Mouse (Mus musculus) adrenal gland, postnatal 10 days (tissue): ENCODE data around the gene Osbpl10. TPM values are rescaled to one million over a fixed set of nuclear protein-coding genes. Genes with fewer than 3 reads are reported as not detected.

ENCODE experiments used
- DNase-seq: peaks from one replicate; pipeline ENCODE4 v3.0.0; 2021; ENCODE audit warnings: mixed read lengths
- total RNA-seq, 2 experiments: library from RNA; stranded (reverse); gene quantifications; 2 replicates each; pipeline ENCODE4 v1.2.3; 2021

Osbpl10 gene
- total RNA-seq, 2 experiments from 2014 or later: 8.1 to 8.5 TPM

DNA sequence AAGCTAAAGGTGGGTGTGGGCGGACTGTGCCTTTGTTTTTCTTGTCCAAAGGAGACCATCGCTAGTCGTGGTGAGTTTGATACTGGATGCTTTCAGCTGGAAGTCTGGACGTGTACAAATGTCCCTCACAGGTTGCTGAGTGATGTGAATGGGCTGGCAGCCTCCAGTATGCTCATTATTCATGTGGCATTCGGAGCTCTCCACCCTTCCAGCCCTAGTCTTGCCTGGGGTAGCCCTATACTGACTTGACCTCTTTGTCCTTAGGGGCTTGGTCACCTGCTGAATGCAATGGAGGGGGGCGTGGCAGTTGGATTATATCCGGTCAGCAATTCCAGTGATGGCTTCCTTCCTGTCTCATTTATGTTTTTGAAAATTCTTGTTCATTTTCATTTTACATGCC, 56.4 kb downstream of the Osbpl10 start:
- no peak for DNase-seq

DNA sequence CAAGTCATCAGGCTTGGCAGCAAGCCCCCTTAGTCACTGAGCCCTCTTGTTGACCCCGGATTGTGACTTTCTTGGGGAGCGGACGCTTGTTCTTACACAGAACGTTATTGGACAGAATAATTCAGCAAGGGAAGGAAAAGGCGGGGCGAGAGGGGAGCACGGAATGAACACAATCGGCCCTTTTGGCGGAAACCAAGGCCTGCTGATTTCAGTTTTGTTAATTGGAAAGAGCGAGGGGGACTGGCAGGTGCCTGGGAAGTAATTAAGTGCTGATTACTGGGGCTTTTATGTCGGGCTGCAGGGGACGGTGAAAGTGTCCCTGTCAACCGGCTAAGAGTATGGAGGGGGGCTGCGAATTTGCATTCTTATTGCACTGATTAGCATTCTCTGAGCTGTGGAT, 59.8 kb downstream of the Osbpl10 start:
- DNase-seq: no peak

DNA sequence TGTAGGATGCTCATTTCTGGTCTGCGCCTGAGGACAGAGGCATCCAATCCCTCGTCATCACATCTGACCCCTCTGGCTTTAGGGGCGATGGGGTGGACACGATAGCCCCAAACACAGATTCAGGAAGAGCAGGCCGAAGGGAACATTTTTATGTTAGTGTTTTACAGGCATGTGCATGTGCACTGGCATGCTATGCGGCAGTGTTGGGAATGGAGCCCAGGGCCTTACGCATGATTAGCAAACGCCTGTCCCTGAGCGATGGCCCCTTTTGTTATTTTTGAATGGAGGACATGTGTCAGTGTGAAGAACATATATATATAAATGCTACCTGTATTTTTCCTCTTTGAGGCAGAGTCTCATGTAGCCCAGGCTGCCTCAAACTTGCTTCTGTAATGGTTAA, 60.3 kb downstream of the Osbpl10 start:
- DNase-seq: no peak

DNA sequence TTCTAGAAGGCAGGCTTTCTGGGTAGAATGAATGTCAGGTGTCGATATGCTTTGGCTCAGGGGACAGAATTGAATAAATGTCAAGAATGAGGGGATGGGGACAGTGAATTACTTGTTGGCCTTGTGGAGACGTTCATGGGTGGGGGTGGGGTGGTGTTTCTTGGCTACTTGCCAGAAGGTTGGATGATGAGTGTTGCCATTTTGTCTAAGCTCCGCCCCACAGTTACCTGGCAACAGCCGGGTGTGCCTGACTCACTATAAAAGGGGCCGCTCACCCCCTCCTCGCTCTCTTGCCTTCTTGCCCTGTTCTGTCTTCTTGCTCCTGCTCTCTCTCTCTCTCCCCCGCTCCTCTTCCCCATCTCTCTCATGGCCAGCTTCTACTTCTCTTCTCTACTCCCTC, 60.9 kb downstream of the Osbpl10 start:
- DNase-seq: no peak

DNA sequence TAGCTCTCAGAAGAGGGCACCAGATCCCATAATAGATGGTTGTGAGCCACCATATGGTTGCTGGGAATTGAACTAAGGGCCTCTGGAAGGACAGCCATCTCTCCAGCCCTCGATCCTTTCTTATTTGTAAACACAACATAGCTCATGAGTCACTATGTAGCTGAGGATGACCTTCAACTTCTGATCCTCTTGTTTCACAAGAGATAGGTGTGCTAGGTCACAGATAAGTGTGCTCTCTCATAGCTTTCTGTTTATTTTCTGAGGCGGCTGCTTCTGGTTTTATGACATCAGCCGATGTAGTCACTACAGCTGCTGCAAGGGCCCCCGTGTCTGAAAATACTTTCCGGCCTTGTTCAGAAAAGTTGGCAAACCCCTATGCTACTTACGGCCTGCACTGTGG, 64.2 kb downstream of the Osbpl10 start:
- DNase-seq: no peak

DNA sequence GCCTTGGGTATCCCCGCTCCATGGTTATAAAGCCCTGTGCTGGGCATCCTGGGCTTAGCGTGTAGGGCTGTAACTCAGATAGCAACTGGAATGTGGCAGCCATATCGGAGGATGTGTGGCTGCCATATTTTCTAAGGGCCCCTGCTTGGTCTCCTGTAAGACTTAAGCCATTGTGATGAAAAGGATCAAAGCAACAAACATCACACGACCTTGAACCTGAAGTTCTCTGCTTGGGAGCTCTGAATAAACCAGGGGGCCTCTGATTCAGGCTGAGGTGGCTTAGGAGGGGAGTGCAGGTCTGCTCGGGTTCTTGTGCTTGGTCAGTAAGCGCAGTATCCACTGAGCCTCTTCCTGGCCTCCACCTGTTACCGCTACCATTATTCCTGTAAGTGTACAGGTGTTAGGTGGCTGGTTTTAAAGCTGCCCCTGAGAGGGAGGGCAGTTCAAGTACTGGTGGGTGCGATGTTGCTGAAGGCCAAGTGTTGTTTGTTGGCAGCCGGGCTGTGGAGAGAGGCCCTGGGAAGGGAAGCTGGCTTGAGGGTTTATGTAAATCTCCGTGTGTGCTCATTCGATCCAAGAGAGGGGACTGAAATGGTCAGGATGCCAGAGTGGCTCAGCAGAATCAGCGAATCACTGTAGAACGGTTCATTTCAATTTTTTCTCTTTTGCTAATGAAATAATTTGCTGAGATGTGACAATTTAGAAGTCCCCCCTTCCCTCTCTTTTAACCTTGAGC, 64.8 kb downstream of the Osbpl10 start:
- DNase-seq: no peak

DNA sequence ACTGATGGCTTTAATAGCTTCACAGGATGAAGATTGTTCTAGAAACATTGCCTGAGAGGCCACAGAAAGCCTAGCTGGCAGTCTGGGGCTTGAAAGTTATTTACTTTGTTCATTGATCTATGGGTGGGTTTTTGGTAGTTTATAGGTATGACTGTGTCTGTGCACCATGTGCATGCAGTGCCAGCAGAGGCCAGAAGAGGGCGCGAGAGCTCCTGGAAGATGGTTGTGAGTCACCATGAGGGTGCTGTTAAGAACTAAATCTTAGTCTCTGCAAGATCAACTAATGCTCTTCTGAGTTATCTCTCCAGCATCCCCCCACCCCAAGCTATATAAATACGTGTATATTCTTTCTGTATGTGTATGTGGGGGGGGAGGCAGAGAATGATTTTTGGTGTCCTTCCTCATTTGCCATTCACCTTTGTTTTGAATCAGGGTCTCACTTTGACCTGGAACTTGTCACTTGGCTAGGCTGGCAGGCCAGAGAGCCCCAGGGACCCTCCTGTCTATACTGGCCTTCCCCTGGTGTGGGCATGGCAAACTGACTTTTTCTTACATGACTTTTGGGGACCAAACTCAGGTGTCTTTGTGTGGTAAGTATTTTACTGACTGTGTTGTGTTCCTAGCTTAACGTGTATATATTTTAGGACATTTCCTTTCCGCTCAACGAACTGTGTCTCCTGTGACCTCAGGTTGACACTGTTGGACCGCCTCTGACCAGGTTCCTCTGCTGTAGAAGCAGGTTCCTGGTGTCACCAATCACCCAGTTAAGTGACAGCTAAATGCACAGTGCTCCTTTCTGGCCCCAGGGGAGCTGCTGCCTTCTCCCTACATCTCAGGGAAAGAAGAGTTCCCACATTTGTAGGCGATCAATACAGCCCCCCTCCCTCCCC, 65.8 kb downstream of the Osbpl10 start:
- no peak for DNase-seq

DNA sequence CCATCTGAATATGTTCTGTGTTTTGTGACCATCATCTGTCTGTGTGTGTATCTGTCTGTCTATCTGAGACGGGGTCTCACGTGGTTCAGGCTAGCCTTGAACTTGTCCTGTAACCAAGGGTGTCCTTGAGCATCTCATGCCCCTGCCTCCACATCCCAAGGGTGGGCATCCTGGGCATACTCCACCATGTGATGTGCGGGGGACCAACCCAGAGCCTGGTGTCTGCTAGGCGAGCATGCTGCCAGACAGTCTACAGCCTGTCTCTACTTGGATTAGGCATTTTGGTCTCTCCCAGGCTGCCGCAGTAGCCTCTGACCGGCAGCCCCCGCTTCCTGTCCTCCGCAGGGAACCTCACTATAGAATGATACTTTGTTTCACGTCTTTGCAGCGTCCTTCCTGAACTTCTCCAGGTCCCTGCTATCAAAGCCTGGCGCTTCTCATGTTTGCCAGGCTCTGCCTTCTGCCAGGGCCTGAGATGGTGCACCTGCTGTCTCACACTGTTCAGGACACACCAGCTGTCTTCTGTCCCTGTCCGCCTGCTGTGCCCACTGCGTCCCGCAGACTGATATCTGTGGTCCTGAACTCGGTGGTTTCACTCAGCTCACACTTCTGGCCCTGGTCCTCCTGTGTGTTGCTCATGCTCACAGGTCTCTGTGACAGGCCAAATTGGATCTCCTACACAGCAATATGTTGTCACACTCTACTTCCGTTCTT, 66.9 kb downstream of the Osbpl10 start:
- DNase-seq: no peak

DNA sequence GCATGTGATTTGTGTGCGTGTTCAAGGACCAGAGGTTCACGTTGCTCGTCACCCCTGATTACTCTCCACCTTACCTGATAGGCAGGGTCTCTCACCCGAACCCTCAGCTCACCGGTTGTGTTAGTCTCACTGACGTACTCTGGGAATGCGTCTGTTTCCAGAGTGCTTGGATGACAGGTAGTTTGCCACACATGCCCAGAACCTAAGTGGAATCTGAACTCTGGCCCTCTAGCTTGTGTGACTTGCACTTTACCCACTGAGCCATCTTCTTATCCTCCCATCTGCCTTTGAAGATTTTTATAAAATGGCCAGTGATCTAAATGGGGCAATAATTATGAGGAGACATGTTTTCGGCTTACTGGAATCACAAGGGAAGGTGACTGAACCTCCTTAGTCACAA, 68.3 kb downstream of the Osbpl10 start:
- no peak for DNase-seq

DNA sequence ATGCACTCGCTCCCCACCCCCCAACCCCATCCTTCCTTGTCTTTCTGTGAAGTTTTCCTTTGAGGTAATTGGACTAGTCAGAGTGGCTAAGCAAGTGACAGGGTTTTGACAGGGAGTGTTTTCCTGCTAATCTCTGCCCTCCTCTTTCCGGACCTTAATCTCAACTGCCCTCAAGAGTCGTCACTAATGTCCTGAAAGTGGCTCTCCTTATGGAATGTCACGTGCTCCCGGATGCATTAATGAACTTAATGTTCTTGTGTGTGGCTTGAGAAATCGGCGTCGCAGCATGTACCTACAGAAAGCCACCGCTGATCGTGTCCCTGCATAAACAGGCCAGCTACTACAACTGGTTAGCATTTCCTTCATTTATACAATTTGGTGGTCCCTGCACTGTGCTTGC, 70.0 kb downstream of the Osbpl10 start:
- no peak for DNase-seq

DNA sequence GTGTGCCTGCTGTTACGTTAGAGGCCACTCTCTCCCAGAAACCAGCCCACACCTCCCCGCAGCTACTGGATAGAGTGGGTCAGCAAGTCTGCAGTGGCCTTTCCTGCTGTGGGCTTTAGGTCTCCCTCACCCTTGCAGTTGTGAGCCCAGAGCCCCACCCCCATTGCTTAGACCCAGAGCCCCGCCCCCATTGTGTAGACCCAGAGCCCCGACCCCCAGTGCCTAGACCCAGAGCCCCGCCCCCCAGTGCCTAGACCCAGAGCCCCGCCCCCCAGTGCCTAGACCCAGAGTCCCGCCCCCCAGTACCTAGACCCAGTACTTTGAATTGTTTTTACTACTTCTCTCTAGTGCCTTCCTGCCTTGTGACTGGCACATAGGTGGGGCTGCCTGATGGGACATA, 70.5 kb downstream of the Osbpl10 start:
- DNase-seq: no peak

DNA sequence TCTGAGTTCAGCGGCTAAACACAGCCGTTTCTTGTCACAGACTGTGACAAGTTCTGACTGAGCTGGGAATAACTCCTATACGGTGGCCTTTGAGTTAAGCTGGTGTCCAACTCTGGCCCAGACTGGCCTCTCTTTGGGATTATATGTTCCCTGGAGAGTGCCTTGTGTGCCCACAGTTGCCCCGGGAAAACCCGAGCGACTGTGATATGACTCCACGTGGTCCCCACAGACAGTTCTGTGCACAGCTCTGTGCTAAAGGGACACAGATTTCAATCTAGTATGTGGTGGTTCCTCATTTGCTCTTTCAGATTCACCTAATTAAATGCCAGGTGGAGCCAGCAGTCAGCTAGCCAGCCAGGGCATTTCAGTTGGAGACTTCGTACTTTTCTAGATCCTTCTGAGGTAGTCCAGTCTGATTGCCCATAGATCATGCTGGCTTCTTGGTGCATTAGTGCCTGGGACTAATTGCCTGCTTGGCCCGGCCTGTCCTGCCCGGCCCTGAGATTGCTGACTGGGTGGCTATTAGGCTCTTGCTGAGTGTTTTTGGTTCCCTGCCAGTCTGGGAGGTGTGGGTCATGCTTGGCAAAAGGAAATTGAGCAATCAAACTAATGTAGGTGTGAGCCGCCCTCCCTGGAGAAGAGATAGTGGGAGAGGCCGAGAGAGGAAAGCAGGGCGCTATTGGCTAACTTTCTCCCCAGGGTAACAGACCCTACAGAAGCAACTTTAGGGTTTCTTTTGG, 71.8 kb downstream of the Osbpl10 start:
- DNase-seq: peak; percentile 73

DNA sequence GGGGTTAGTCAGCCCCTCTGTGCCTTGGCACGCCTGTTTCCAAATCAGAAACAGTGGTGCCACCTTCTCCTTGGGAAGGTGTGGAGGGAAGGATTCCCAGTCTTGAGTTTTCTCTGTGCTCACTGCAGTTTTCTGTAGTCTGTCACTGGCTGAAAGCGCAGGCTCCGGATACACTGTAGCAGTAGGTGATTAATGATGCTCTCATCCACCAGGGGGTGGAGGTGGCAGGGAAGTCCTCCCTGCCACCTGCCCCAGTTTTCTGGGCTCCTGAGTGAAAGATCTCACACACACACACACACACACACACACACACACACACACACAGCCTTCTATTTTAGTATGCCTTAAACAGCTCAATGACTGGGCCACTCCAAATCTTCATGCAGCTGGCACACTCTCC, 73.6 kb downstream of the Osbpl10 start:
- no peak for DNase-seq

DNA sequence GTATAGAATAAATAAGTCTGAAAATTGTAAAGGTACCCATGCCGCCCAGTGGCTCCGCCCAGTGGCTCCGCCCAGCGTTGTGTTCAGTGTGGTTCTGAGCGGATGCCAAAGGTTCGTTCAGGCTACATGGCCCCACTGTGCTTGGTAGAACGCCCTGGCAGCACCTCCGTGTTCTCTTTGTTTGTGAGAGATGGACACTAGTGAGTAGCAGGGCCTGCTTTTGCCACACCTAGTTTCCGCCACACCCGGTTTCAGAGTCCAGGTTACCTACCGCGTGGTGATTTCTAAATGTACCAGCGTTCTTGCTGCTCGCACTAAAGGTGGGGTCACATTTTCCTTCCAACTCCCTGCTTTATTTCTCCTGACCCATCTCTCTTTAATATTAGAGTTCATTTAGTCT, 75.4 kb downstream of the Osbpl10 start:
- no peak for DNase-seq

DNA sequence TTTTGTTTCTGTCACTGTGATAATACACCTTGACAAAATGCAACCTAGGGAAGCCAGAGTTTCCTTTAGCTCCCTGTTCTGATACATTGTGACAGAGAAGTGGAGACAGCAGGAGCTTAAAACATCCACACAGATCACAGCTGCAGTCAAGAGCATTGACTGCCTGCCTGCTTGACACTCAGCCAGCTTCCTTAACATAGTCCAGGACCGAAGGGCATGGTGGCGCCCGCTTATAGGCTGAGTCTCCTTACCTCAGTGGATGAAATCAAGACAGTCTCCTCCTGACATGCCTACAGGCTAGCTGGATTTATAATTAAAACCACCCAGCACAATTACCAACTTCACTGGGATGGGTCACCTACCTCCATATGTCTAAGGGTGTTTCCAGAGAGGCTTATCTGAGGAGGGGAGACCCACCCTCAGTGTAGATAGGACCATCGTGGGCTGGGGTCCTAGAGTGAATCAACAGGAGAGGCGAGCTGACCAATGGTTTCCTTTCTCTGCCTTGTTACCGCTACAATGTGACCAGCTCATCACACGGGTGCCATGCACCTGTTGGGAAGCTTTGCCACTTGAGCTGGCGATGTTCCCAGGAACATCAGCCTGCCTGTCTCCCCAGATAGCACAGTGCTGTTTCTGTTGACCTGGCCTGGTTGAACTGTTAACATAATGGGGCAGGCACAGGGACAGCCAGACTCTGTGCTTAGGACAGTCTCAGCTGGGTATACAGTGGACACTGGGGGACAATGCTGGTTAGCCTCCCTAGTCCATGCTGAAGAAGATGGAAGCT, 76.9 kb downstream of the Osbpl10 start:
- DNase-seq: no peak

DNA sequence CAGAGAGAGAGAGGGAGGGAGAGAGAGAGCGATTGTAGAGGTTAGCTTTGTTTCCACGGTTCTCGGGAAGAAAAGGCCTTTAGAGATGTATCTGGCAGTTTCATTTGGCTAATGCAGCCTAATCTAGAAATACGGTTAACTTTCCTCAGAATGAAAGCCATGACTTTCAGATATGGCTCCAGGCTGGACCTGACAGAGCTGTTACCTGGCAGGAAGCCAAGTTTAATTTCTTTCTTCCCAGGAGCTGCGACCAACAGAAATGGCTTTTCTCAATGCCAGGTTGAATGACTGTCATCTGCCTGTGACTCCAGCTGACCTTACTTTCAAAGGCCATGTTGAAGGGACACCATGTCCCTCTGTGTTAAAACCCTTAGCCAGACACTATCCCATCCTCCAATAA, 80.4 kb downstream of the Osbpl10 start:
- DNase-seq: no peak

DNA sequence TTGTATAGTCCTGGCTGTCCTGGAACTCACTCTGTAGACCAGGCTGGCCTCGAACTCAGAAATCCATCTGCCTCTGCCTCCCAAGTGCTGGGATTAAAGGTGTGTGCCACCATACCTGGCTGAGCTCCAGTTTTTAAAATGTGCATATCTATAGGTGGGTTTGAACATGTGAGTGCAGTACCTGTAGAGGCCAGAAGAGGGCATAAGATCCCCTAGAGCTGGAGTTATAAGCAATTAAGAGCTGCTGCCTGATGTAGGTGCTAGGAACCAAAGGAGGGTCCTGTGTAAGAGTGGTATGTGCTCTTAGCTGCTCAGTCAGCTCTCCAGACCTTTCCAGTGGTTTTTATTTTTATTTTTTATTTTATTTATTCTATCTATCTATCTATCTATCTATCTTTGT, 86.5 kb downstream of the Osbpl10 start:
- DNase-seq: no peak

DNA sequence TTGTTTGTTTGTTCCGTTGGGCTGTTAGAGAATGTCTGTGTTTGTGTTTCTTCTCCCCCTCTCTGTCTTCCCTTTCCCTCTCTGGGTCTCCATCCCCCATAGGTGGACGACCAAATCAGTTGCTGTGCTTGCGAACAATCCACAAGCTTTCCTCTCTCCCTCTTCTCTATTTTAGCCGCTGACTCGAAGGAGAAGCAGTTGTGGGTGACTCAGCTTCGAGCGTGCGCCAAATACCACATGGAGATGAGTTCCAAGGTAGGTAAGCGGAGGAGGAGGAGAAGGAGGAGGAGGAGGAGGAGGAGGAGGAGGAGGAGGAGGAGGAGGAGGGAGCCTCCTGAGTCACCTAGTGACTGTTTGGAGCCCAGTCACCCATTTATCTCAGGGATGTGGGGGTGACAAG, 88.7 kb downstream of the Osbpl10 start:
- DNase-seq: no peak

DNA sequence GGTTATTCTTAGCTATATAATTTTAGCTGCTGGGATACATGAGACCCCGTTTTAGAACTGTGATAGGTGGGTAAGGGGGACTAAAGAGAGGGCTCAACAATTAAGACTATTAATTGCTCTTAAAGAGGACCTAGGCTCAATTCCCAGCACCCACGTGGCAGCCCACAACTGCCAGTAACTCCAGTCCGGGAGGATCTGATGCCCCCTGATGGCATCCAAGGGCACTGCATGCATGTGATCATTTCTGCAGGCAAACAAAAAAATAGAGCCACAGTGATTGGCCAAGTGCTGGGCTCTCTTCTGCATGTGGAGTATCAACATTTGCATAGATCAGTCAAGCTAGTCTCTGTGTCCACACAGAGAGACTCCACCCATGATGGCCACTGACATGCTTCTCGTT, 96.8 kb downstream of the Osbpl10 start:
- DNase-seq: no peak

DNA sequence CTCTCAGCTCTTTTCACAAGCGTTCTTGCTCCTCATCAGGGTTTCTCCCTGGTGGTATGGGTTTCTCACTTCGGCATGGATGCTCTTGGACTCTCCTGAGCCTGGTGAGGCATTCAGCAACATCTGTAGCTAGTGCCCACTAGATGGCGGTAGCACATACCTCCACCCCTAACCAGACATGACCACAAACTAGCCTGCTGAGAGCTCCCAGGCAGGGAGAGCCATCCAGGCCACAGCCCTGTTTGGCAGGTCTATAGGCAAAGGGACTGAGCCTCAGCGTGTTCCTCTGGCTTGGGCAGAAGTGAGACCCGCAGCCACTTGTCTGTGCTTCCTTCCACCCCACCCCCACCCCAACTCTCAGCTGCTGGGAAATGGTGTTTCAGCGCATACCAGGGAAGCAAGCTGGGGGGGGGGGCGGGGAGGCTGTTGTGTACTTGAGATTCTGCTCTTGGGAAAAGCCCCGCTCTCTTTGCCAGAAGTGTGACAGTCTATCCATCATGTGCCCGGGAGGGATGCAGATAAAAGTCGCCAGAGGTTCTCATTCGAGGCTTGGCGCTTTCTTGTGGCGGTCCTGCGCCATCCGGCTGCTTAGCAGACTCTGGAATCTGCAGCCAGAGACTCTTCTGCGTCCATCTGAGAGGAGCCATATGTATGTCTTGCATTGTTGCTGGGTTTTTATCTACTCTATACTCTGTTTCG, 110.1 kb downstream of the Osbpl10 start:
- peak; percentile 75 for DNase-seq

DNA sequence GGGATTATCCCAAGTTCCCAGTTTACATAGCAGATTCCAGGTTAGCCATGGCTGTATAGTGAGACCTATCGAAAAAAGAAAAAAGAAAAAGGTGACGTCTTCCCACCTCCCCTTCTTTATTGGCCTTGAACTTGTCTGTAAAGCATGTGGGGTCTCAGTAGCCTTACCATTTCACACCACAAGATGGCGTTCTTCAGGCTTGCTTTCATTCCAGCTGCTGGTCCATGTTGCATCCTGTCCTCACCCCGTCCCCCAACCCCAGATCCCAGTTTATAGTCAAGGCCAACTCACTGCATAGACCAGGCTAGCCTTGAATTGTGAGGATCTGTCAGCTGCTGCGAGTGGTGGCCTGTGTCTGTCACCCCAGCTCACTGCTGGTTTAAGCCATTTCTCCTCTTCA, 111.3 kb downstream of the Osbpl10 start:
- no peak for DNase-seq
